Mouse (Mus musculus) telencephalon, adult 2 months (tissue): ENCODE results near the gene Ptprg.
A peak's percentile ranks its signal among the peaks of the same experiment; 100 is the strongest.

Experiments
- DNase-seq: peaks from one replicate; pipeline ENCODE4 v3.0.0-alpha.2; 2011; ENCODE audit warnings: low read depth, low spot score

Ptprg gene

DNA sequence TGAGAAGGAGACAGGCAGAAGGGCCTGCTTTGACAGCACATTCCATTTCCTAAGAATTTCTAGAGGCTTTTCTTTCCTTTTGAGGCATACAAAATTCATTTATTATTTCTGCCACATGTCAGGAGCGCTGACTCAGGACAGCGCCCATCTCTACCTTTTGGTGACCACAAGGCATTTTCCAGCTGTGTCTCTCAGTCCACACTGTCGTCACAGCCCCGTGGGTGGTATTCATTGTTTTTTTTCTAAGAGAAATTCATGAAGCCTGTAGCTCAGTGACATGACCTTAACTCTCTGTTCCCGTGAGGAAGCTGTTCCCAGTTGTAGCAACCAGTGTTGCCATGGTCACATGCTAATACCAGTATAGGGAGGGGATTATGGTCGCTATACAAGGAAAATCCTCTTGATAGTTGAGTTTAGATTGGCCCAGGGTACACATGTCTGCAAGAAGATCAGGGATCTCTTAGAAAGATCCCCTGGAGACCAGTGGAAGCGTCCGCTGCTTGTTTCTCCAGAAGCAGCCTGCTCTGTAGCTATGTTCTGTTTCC, 590.7 kb downstream of the Ptprg start:
- DNase-seq, result no peak

- DNase-seq, result no peak
These were observed 592.6 kb downstream of the Ptprg start for GRCm38 (mm10) chr14:12145919-12146318.

DNA sequence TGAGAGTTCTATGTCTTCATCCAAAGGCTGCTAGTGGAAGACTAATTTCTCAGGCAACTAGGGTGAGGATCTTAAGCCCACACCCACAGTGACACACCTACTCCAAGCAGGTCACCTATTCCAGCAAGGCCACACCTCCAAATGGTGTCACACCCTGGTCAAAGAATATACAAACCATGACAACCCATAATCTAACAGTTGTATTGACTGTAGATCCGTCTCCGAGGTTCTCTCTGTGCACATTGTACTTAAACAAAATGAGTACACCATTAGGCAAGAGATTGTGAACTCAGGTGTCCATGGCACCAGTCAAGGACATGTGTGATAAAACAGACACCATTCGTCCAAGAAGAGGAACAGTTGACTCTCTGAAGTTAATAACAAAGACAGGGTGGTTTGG, 596.2 kb downstream of the Ptprg start:
- DNase-seq, result no peak

GRCm38 (mm10) chr14:12151927-12152326, 598.6 kb downstream of the Ptprg start:
- DNase-seq, result peak; percentile 53

DNA sequence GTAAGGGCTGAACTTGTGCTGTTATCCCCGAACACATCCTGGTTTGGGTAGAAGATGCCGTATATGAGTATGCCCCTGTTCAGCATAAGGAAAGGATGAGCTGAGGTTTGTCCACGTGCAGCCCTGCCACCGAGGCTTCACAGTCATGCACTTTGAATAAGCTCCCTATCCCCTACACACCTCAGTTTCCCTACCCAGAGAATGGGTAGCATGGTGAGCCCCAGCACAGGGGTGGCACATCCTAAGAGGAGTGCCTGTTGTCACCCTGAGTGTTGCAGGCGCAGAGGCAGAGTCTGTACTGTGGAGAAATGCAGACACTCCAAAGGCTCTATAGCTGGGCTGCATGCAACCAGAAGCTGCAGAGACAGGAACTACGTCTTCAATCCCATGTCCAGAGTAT, 599.4 kb downstream of the Ptprg start:
- DNase-seq, result no peak

GRCm38 (mm10) chr14:12153599-12153998, 600.3 kb downstream of the Ptprg start:
- DNase-seq, result no peak

DNA sequence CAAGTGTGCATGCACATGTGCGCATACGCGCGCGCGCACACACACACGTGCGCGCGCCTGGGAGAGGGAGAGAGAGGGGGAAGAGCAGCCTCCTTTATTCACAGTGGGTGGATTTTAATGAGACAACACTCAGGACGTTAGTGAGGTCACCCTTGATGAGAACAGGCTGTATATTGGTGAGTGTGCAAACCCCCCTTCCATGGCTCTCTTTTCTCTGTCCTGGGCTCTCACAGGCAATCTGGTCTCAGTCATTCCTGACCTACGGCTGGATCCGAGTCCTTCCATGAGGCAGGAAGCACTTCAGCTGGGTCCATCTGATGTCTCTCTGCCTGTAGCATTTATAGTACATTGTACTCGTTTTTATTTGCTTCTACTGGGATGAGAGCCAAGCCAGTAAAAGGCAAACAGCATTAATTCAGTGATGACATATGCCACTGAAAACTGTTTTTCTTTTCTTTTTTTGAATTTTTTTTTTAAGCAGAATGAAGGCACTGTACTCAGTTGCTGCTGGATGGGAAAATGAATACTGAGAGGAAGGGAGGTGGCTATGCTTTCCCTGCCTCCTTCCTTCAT, 608.5 kb downstream of the Ptprg start:
- no peak for DNase-seq

GRCm38 (mm10) chr14:12162331-12162854, 609.1 kb downstream of the Ptprg start:
- no peak for DNase-seq

GRCm38 (mm10) chr14:12163196-12163595, 609.9 kb downstream of the Ptprg start:
- DNase-seq, result no peak

DNA sequence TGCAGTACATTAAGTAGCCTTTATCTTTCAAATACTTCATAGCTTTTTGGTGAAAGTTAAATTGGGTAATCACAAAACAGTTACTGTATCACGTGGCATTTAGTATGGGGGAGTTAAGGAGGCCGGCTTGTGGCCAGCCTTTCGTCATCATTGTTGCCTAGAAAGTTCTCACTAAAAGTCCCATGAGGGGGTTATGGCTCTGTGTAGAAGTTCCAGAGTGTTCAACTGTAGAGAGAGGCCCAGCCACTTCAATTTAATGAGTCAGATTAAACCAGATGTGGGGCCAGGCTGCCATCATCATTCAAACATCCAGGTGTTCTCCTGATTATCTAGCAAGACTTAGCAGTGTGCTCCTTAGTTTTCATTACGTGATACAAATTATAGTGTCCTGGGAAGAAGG, 613.9 kb downstream of the Ptprg start:
- DNase-seq, result no peak

DNA sequence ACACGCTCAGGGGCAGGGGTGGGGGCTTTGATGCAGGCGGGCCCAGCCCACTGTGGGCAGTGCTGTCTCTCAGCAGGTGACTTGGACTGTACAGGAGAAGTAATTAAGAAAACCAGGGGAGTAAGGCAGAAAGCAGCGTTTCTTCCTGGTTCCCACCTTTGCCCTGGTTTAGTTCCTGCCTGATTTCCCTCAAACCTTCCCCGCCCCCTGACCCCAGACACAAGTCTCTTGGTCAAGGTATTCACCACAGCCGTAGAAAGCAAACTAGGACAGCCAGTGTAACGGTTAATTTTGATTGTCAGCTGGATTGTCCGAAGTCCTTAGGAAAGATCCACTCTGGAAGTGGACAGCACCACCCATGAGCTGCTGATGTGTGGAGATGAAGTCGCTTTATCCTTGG, 614.3 kb downstream of the Ptprg start:
- DNase-seq, result no peak

GRCm38 (mm10) chr14:12177436-12177835, 624.1 kb downstream of the Ptprg start:
- DNase-seq, result no peak

DNA sequence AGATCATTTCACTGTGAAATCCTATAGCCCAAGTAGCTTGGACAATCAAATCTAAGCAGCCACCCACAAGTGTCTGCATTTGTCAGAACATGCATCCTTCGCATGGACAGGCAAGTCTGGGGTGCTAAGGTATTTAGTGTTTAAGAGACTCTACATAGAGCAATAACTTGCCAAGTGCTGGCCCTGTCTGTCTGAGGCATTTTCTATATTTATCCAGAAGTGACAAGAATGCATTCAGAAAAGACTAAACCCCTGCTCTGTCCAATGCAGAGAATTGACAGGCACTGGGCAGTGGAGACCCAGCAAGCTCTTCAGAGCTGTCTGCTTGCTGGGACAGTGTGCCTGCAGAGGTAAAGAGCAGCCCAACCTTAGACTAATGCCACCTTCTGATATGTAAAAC, 625.3 kb downstream of the Ptprg start:
- DNase-seq, result no peak

DNA sequence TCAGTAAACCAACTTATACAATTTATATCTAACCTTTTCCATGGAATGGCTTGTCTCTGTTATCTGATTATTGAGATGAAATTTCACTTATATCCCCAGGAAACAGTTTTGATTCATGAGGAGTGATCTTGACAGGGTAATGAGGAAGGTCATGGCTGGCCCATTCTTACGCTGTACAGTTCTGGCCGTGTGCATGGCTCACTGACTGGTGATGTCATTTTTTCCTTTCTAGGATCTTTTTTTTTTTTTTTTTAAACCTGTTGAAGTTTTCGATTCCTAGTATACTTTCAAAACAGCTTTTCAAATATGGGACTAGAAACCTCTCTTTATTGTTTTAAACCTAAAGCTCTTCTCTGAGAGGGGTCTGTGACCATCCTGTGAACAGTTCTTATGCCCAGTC, 626.8 kb downstream of the Ptprg start:
- DNase-seq, result no peak

DNA sequence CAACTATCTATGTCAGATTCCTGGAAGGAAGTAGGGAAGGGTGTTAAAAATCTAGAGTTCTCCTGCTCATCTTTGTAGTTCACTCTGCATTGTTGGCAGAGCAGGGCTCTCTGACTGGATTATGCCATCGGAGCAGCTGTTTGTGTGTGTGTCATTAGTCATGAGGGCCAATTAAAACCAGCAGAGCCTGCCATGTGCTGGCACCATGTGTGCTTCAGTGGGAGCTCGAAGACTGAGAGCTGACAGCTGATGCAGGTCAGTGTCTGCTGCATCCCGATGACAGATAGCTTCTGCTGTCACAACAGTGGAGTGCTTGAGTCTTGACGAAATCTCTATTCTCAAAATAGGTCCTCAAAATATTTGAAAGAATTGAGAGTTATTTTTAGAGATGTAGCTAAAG, 631.7 kb downstream of the Ptprg start:
- DNase-seq, result no peak

DNA sequence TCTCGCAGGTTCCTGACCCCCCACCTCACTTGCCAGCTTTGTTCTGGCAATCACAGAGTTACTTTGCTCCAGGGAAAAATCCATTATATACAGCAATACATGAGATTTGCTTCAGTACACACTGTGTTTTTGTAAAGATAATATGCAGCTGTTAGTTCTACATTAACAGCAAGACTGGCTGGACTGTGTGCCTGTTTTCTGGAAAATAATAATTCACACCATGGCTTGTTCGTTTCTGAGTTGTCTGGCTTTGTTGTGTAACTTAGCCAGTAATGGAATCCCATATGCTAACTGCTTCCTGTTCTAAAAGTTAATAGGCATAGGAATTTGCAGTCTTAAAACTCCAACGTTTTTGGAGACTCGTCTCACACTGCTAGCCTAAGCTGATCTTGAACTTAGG, 635.0 kb downstream of the Ptprg start:
- DNase-seq, result no peak

GRCm38 (mm10) chr14:12189266-12189665, 635.9 kb downstream of the Ptprg start:
- DNase-seq, result no peak

GRCm38 (mm10) chr14:12189717-12190600, 636.6 kb downstream of the Ptprg start:
- no peak for DNase-seq

DNA sequence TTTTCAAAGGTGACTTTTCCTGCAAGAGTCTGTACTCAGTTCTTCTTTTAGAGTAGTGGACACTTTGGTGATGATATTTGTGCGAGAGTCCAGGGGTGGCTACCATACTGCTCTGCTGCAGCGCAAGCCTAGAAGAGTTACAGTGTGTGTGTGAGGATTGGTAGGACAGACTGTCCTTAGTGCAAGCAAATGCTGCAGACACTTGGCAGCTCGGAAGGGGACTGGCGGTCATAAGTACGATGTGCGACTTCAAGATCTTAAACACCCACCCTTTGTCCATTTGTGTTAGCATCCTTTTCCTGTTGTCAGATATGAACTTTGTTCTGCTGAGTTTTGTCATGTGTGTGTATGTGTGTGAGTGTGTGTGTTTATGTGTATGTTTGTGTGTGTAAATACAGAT, 637.7 kb downstream of the Ptprg start:
- no peak for DNase-seq

- no peak for DNase-seq
These were observed 645.4 kb downstream of the Ptprg start for GRCm38 (mm10) chr14:12198735-12199134.

DNA sequence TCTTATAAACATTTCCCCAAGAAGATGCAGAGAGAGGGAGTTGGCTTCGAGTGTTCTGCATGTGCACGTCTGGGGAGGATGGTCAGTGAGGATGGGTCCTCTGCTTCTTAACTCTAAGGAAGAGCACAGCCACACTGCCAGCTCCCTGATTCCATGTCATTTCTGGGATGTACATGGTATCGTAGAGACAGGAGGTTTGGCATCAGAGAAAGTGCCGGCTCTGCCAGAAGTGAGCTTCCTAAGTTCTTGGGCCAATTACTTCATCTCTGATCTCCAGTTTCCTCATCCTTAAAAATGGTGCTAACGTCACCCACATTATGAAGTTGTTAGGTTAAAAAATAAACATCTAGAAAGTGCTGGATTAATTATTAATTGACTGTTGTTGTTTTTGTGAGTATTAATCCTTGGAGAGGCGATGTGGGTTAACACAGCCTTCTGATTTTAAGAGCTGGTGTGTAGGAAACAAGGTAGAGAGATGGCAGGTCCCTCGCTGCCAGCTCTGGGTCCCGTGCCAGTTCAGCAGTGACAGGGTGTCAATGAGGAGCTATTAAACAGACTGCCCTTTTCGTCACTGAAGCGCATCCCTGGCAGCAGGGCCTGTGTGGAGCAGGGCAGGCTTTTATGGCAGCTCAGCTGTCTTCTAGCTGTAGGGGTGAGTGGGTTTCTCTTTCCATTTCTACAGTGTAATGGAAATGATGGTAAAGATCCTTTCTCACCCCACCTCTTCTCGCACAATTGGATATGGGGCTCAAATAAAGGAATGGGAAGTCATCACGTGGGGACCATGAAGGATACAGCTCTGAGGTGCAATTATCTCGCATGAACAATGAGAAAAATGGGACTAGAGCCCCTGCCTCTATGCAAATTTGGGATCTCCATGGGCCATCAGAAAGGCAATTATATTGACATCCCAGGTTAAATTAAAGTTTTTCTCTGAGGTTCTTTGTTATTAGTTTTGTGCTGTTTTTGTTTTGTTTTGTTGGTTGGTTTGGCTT, 646.9 kb downstream of the Ptprg start:
- no peak for DNase-seq

GRCm38 (mm10) chr14:12202214-12202613, 648.9 kb downstream of the Ptprg start:
- no peak for DNase-seq
